Mouse (Mus musculus) A20 (cell line): ENCODE results near the gene Bcl2l10.

ENCODE experiments used
- DNase-seq: peaks from one replicate; pipeline ENCODE4 v3.0.0-alpha.2; 2011; ENCODE audit warnings: low read depth, low spot score

Bcl2l10 gene

GRCm38 (mm10) chr9:75347458-75347857 is at the start of gene Bcl2l10:
Bcl2l10 (plus strand) TSS chr9:75347758.
- DNase-seq, result no peak

GRCm38 (mm10) chr9:75299342-75299741 is 48.2 kb upstream of the Bcl2l10 start:
- peak; percentile 72 for DNase-seq

GRCm38 (mm10) chr9:75303033-75303432 is 44.5 kb upstream of the Bcl2l10 start:
- DNase-seq, result no peak

- peak; percentile 68 for DNase-seq
Measured at GRCm38 (mm10) chr9:75303701-75304261, 43.8 kb upstream of the Bcl2l10 start.

GRCm38 (mm10) chr9:75304286-75304685 is 43.3 kb upstream of the Bcl2l10 start:
- DNase-seq, result no peak

GRCm38 (mm10) chr9:75306126-75306898 is 41.2 kb upstream of the Bcl2l10 start, which contains the start of gene Gnb5:
Gnb5 (plus strand) TSS chr9:75306288.
- DNase-seq, result no peak

- DNase-seq, result no peak
Measured at GRCm38 (mm10) chr9:75307015-75307414, 40.5 kb upstream of the Bcl2l10 start.

GRCm38 (mm10) chr9:75308621-75309020 is 38.9 kb upstream of the Bcl2l10 start:
- DNase-seq, result no peak

- peak; percentile 68 for DNase-seq
Measured at GRCm38 (mm10) chr9:75312008-75312407, 35.5 kb upstream of the Bcl2l10 start.

- DNase-seq, result peak; percentile 41
Measured at GRCm38 (mm10) chr9:75313138-75313831, 34.3 kb upstream of the Bcl2l10 start.

- DNase-seq, result peak; percentile 82
Measured at GRCm38 (mm10) chr9:75313832-75314516, 33.6 kb upstream of the Bcl2l10 start.

- peak; percentile 52 for DNase-seq
Measured at GRCm38 (mm10) chr9:75314517-75315105, 32.9 kb upstream of the Bcl2l10 start.

GRCm38 (mm10) chr9:75315238-75315637 is 32.3 kb upstream of the Bcl2l10 start:
- no peak for DNase-seq

GRCm38 (mm10) chr9:75316771-75317170 is 30.8 kb upstream of the Bcl2l10 start:
- no peak for DNase-seq

GRCm38 (mm10) chr9:75318196-75318595 is 29.4 kb upstream of the Bcl2l10 start:
- no peak for DNase-seq

- no peak for DNase-seq
Measured at GRCm38 (mm10) chr9:75319365-75319764, 28.2 kb upstream of the Bcl2l10 start.

- DNase-seq, result no peak
Measured at GRCm38 (mm10) chr9:75322099-75322885, 25.3 kb upstream of the Bcl2l10 start.

- peak; percentile 84 for DNase-seq
Measured at GRCm38 (mm10) chr9:75328047-75328446, 19.5 kb upstream of the Bcl2l10 start.

- DNase-seq, result no peak
Measured at GRCm38 (mm10) chr9:75330821-75331220, 16.7 kb upstream of the Bcl2l10 start.

GRCm38 (mm10) chr9:75334440-75334839 is 13.1 kb upstream of the Bcl2l10 start:
- peak; percentile 49 for DNase-seq

- DNase-seq, result no peak
Measured at GRCm38 (mm10) chr9:75338016-75338415, 9.5 kb upstream of the Bcl2l10 start.
